Comparison of ENCODE assay signal across 8 mouse cellular contexts in the genomic region with DNA sequence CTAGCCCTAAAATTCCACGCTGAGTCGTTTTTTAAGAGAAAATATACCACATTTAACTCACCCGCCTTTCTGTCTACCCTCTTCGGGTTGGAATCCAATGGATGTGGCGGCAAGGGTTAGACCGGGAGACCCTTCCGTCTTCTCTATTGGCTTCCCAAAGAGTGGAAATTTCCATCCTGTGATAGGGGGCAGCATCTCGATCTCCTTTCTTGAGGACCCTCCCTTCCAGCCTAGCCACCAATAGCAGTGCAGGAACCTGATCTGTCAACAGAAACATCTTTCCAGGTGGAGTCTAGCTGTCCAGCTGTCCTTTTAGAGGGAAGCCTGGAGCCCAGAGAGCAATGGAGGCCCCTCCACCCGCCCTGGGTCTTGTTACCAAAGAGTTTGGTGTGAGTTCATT. TPM values are rescaled to one million over a fixed set of nuclear protein-coding genes. Genes with fewer than 3 reads are reported as not detected.
DNase-seq lines count a peak whose midpoint lies in the region; ATAC-seq and TF ChIP-seq lines count a peak whose summit lies in the region.

Gene Slc38a4 (minus strand): TSS at position 163 of the 400 bp plus-strand sequence.

- no peaks in the 10 kb centered on the region for H3K9me3 ChIP-seq in ES-Bruce4 (replicated peaks; ENCODE audit: control insufficient read depth, insufficient read depth, low read length, poor library complexity, severe bottlenecking)
- peaks cover 14% of the 10 kb centered on the region for H3K9me3 ChIP-seq in heart, embryonic 12.5 days (replicated peaks)
- no peaks in the 10 kb centered on the region for H3K9me3 ChIP-seq in stomach, embryonic 15.5 days

- peak within 1 kb of the TSS; percentile 84 for H3K9ac ChIP-seq in ES-Bruce4 (ENCODE audit: low read depth, poor library complexity, severe bottlenecking)
- H3K9ac ChIP-seq in heart, embryonic 12.5 days: peak within 1 kb of the TSS; percentile 87
- H3K9ac ChIP-seq in stomach, embryonic 15.5 days: peak within 1 kb of the TSS; percentile 47

- no peaks in the 10 kb centered on the region for H3K27me3 ChIP-seq in ES-Bruce4 (ENCODE audit: control insufficient read depth, insufficient read depth, low read length, poor library complexity, severe bottlenecking)
- H3K27me3 ChIP-seq in heart, embryonic 12.5 days (replicated peaks): no peaks in the 10 kb centered on the region
- H3K27me3 ChIP-seq in stomach, embryonic 15.5 days (replicated peaks): no peaks in the 10 kb centered on the region

- H3K27ac ChIP-seq in ES-Bruce4 (ENCODE audit: insufficient read depth, low read length): peak within 1 kb of the TSS; percentile 51
- peak within 1 kb of the TSS; percentile 87 for H3K27ac ChIP-seq in heart, embryonic 12.5 days (ENCODE audit: poor library complexity, severe bottlenecking)
- H3K27ac ChIP-seq in stomach, embryonic 15.5 days: peak within 1 kb of the TSS; percentile 74

- H3K4me3 ChIP-seq in ES-Bruce4 (ENCODE audit: low read depth, low read length): peak within 1 kb of the TSS; percentile 97
- peak within 1 kb of the TSS; percentile 66 for H3K4me3 ChIP-seq in heart, embryonic 12.5 days
- peak within 1 kb of the TSS; percentile 50 for H3K4me3 ChIP-seq in stomach, embryonic 15.5 days (replicated peaks)

- peak; percentile 71 for TF ChIP-seq POLR2A in ES-Bruce4 (IDR thresholded peaks at IDR 0.05; ENCODE audit: insufficient read depth, low read length)

- no peak for TF ChIP-seq CTCF in ES-Bruce4 (IDR thresholded peaks at IDR 0.05; ENCODE audit: low read depth, low read length)

- H3K4me2 ChIP-seq in heart, embryonic 12.5 days: peak within 1 kb of the TSS; percentile 65
- peak within 1 kb of the TSS; percentile 69 for H3K4me2 ChIP-seq in stomach, embryonic 15.5 days

- no peaks in the 10 kb centered on the region for H3K36me3 ChIP-seq in ES-Bruce4 (ENCODE audit: control insufficient read depth, insufficient read depth, low read length, poor library complexity, severe bottlenecking)
- no peaks in the 10 kb centered on the region for H3K36me3 ChIP-seq in heart, embryonic 12.5 days
- no peaks in the 10 kb centered on the region for H3K36me3 ChIP-seq in stomach, embryonic 15.5 days

- 54% methylated on average over 9 of the region's 9 CpGs for WGBS in heart, embryonic 12.5 days
- WGBS in stomach, embryonic 15.5 days: 56% methylated on average over 9 of the region's 9 CpGs

- peak; percentile 69 for ATAC-seq in heart, embryonic 12.5 days (ENCODE audit: insufficient number of reproducible peaks, low FRiP score)
- peak; percentile 64; the same call in 1 of the 2 replicates for ATAC-seq in stomach, embryonic 15.5 days (ENCODE audit: insufficient read depth, low FRiP score, low read depth)
- ATAC-seq in megakaryocyte, adult 5-6 weeks (ENCODE audit: poor library complexity, severe bottlenecking): no peak

- no peak for TF ChIP-seq EP300 in ES-Bruce4 (IDR thresholded peaks at IDR 0.05; ENCODE audit: insufficient read depth, low read depth, low read length)

- peaks cover 8% of the 10 kb centered on the region for H3K4me1 ChIP-seq in ES-Bruce4 (ENCODE audit: control insufficient read depth, insufficient read depth, low read length)
- H3K4me1 ChIP-seq in heart, embryonic 12.5 days (replicated peaks): peaks cover 25% of the 10 kb centered on the region; the same call in 1 of the 2 replicates
- no peaks in the 10 kb centered on the region; the same call in 1 of the 2 replicates for H3K4me1 ChIP-seq in stomach, embryonic 15.5 days

- DNase-seq in embryo, embryonic 10.5 days (ENCODE audit: low spot score): peak; percentile 85
- DNase-seq in liver: peak; percentile 38
- DNase-seq in ovary, adult 18-20 months (ENCODE audit: low spot score): no peak
- no peak for DNase-seq in testis, postnatal 10 days (ENCODE audit: low spot score)

RNA-seq across cellular contexts. Expression of gene Slc38a4, which starts in this region (rescaled TPM):
- 186 and 187 TPM in 2 replicates for polyA plus RNA-seq in ES-Bruce4 (2011; ENCODE audit: insufficient read depth, insufficient read length, low read depth, missing spikeins)
- 159 and 174 TPM in 2 replicates for polyA plus RNA-seq in heart, embryonic 12.5 days (2016; fragmentation: Nextera tagmentation; extraction: Ambion mirVana)
- 54.2 and 60.5 TPM in 2 replicates for polyA plus RNA-seq in stomach, embryonic 15.5 days (2015; fragmentation: Nextera tagmentation; extraction: Ambion mirVana)
- total RNA-seq in megakaryocyte, adult 5-6 weeks (2015): not detected in 2 replicates
- total RNA-seq in megakaryocyte, adult 5-6 weeks (2017): not detected in 2 replicates

Comparison
In these comparisons a context has a peak if more than half of its experiments do, and no peak if none do; other contexts are left out.
1. DNase-seq: peak in embryo, embryonic 10.5 days (single experiment) and liver (single experiment); none in ovary, adult 18-20 months (single experiment) and testis, postnatal 10 days (single experiment).
2. Peak in every context shown above with its lines, with median percentiles within 50 percentile points of each other: H3K27ac ChIP-seq, H3K4me3 ChIP-seq and H3K9ac ChIP-seq.